Mouse (Mus musculus): Measurements from ENCODE around the gene Tfeb.

Tfeb gene

DNA sequence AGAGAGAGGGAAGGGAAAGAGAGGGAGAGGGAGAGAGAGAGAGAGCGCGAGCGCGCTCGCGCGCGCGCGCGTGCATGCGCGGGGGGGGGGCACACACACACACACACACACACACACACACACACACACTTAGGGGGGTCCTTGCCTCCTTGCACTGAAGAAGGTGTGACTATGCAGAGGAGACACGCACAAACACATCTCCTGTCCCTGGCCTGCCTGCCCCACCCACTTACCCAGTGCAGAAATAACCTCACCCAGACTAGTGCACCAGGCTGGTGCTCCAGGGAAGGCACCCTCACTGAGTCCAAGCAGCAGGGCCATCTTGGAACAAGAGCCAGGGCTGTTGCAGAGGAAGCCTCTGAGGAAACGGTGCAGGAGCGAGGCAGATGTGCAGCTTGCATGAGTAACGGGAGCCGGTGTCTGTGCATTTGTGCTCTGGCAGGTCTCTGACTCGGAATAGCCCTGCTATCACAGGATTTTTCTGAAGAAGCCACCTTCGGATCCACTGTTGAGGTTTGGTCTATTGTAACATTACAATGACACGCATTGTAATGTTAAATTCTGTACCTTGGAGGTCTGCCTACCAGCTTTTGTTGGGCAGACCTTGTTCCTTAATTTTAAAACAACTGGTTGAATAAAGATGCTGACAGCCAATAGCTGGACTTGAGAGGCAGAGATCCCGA is 23.8 kb upstream of the Tfeb start:
- no peak for DNase-seq

GRCm38 (mm10) chr17:47715037-47715436 is 21.8 kb upstream of the Tfeb start:
- no peak for DNase-seq

DNA sequence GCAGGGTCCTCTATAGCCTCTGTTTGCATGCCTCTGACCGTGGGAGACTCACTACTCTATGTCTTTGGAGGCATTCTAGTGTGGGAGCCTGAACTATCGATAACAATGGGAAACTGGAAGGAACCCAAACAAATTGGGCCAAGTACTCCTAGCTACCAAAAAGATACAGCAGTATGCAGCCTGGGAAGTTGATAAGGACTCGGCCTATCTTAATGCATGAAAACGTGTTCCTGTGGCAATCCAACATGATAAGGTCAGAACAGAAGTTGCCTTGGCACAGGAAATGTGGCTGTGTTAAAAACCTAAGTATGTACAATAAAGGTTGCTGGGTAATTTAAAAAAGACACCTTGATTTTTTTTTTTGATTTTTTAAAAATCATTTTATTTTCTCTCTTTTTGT is 15.6 kb upstream of the Tfeb start:
- no peak for DNase-seq

GRCm38 (mm10) chr17:47726566-47726965 is 10.3 kb upstream of the Tfeb start, which contains the start of gene Pgc:
Gene Pgc, plus strand, starts transcription at chr17:47726842.
- DNase-seq, result no peak

DNA sequence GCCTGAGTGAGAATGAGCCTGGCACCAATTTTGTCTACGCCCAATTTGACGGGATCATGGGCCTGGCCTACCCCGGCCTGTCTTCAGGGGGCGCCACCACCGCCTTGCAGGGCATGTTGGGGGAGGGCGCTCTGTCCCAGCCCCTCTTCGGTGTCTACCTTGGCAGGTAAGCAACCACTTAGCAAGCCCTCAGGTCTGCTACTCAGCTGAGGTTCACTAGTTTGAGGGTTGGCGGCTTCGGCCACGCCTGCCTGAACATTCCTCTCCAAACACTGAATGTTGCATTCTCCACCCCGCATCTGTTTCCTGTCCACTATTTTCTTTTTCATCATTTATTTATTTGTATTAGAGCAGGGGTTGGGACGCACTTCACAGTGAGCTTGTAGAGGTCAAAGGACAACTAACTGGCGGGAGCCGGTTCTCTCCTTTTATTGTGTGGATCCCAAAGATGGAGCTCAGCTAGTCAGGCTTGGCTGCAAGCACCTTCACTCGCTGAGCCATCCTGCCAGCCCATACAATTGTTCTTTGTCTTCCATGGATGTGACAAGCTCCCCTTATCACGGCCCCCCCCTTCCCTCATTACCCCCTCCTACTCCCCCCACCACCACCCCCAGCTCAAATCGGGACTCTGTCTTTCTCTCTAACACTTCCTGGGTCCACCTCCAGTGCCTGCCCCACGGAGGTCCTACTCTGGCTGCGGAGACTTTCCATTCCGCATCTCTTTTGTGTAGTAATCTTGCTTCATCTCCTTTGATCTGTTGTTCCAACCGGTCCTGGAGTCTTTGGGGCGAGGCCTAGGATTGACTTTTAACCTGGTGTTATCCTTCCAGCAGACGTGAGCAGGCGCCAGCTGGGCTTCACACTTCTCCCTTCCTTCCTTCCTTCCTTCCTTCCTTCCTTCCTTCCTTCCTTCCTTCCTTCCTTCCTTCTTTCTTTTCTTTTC is 5.9 kb upstream of the Tfeb start:
- no peak for DNase-seq

GRCm38 (mm10) chr17:47735553-47736100 is 1.2 kb upstream of the Tfeb start:
- no peak for DNase-seq

DNA sequence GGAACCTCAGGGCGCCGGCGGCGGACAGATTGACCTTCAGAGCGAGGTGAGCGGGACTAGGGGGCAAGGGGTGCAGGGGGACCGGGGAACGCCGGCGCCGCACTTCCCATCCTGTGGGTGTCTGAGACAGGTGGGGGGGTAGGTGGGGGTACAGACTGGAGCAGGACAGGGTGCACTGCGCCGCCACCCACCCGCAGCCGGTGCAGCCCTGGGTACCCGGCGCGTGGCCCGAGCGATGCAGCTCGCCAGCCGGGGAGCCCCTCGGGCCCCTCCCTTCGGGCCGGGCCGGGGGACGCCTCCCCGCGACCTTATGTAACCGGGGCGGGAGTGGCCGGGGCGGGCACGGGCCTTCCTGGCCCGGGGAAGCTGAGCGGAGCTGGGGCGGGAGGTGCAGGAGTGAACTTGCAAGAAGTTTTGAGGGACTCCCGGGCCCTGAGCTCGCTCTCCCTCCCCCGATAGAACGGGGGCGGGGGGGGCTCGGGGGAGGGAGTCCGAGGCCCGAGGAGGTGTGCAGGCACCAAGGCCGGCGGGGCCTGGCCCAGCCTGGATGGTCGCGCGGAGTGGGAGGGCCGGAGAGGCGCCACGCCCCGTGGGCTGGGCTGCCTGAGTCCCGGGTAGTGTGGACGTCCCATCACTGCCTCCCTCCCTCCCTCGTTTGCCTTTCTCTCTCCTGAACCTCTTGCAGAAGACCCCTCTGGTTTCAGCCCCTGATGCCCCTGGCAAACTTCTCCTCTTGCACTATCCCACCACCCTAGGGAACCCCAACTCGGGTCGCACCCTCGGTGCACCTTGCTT is 638 bp downstream of the Tfeb start:
- peak; percentile 100 for DNase-seq

DNA sequence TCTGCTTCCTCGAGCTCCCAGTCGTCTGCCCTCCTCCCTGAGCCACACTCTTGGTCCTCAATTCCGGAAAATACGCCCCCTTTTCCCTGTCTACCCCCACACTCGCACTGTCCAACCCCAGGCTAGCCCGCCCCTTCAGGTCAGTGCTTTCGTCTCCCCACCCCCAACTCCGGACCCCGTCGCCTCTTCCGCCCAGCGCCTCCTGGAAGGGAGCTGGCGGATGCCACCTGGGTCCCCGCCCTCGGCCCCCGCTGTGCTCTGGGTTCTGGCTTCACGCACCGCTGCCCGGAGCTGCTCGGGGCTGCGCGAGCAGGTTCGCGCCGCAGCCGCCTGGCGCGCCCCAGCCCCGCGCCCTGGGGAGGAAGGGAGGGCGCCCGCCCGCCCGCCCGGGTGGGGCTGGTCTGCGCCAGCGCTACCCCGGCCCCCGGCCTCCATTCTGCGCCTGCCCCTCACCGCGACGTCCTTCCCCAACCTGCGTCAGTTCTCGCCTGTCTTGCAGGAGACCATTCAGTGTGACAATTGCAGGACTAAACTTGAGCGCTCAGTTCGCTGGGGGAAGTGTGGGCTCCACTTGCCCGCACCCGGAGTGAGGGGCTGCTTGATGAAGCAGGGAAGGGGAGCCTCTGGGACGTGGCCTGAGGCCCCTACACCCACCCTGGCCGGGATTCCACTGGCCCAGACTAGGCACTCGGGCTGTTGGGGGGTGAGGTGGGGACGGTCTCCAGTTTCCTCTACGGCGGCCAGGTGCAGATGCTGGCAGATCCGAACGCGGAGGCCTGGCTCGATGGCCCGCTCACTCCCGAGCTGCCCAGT is 1.4 kb downstream of the Tfeb start:
- peak; percentile 96 for DNase-seq

- peak; percentile 95 for DNase-seq
Observed at GRCm38 (mm10) chr17:47738879-47739798, 2.3 kb downstream of the Tfeb start.

DNA sequence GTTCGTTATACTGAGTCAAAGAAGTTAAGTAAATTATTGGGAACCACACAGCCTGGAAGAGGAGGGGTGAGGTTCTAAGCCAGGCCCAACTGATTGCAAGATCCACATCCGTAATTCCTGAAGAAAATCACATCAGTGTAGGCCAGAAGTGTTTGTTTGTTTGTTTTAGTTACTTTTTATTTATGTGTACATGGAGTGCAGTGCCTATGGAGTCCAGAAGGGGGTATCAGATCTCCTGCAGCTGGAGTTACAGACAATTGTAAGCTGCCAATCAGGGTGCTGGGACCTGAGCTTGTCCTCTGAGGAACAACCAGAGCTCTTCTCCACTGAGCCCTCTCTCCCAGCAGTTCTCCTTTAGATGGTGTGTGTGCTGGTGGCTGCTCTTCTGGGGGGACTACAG is 3.4 kb downstream of the Tfeb start:
- no peak for DNase-seq

DNA sequence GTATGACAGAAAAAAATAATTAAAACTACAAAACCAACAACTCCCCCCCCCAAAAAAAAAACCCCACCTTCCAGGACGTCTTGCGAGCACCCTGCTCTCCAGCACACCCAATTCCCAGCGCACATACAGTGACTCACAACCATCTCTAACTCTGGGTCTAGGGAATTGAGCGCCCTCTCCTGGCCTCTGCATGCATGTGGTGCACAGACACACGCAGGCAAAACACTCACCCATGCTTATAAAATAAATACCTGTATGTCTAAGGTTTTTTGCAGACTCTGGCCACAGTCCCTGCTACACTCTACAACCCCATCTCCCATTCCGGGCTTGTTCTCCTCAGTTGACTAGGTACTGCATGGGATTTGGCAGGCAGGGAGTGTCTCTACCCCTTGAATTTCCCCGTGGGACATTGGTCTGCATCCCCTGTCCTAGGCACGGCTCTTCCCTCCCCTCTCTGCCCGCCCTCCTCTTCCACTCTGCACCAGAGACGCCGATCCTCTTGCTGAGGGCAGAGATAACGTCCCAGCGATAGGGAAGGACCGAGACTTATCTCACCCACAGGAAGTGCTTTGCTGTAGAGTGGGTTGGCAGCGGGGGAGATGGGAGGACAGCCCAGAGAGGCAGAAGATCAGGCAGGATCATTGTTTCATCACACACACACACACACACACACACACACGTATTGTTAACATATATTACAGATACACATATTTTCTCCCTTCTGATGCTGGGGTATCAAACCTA is 6.3 kb downstream of the Tfeb start:
- peak; percentile 92 for DNase-seq

GRCm38 (mm10) chr17:47744086-47744485 is 7.3 kb downstream of the Tfeb start:
- no peak for DNase-seq

- DNase-seq, result no peak
Observed at GRCm38 (mm10) chr17:47744746-47745368, 8.0 kb downstream of the Tfeb start.

GRCm38 (mm10) chr17:47748791-47749553 is 12.1 kb downstream of the Tfeb start:
- DNase-seq, result peak; percentile 98

- DNase-seq, result no peak
Observed at GRCm38 (mm10) chr17:47749626-47750025, 12.8 kb downstream of the Tfeb start.

DNA sequence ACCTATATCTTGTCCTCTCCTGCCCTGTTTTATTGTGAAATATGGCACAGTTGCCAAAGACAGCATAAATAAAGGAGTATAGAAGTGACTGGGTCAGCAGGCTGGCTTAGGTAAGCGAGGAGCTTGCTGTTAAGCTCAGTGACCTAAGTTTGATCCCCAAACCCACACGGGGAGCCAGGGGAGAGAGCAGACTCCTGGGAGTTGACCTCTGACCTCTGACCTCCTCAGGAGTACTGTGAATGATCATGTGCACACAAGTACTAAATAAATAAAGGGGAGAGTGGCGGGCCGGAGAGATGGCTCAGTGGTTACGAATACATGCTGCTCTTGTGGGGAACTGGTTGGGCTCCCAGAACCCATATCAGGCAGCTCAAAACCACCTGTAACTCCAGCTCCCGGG is 13.3 kb downstream of the Tfeb start:
- DNase-seq, result no peak

DNA sequence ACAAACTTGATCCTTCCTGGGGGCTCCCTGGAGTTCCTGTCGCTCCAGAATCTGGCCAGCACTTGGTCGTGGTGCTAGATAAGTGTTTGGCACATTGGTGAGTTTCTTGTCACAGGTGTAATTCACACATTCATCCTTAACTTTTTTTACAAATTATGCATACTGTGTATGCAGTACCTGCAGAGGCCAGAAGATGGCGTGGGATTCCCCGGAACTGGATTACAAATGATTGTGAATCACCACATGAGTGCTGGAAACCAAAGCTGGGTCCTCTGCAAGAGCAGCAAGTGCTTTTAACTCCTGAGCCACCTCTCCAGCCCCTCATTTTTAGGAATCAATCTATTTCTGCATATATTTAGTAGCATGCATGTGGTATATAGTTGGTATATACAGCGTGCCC is 15.0 kb downstream of the Tfeb start:
- no peak for DNase-seq

GRCm38 (mm10) chr17:47753130-47753775 is 16.4 kb downstream of the Tfeb start:
- no peak for DNase-seq

Data from heart, adult 11 months (tissue).